In genomic region chr10:54073641-54074203, GRCm38 (mm10) we compare ENCODE assay signal across 8 mouse cellular contexts. TPM values are rescaled to one million over a fixed set of nuclear protein-coding genes. Genes with fewer than 3 reads are reported as not detected.
DNase-seq lines count a peak whose midpoint lies in the region; ATAC-seq lines count a peak whose summit lies in the region.

No protein-coding gene starts in this region.

- no peaks in the 10 kb centered on the region for H3K9me3 ChIP-seq in heart, embryonic 13.5 days
- no peaks in the 10 kb centered on the region for H3K9me3 ChIP-seq in forebrain, embryonic 11.5 days (ENCODE audit: control insufficient read depth, low read length)
- H3K9me3 ChIP-seq in lung, embryonic 16.5 days (ENCODE audit: control insufficient read depth, low read length) = no peaks in the 10 kb centered on the region
- no peaks in the 10 kb centered on the region for H3K9me3 ChIP-seq in stomach, embryonic 15.5 days

- H3K9ac ChIP-seq in heart, embryonic 13.5 days = peak overlapping the region; percentile 91
- H3K9ac ChIP-seq in forebrain, embryonic 11.5 days (ENCODE audit: low read length) = no peak overlapping the region
- peak overlapping the region; percentile 70; the same call in 1 of the 2 replicates for H3K9ac ChIP-seq in lung, embryonic 16.5 days (ENCODE audit: low read length)
- H3K9ac ChIP-seq in stomach, embryonic 15.5 days = 0 out of 2 replicates have a peak overlapping the region, but pooled peaks have one; percentile 68

- no peak for ATAC-seq in heart, embryonic 13.5 days (ENCODE audit: extremely low read depth, insufficient number of reproducible peaks, low FRiP score, low TSS enrichment)
- no peak for ATAC-seq in forebrain, embryonic 11.5 days (replicated peaks; ENCODE audit: low FRiP score)
- ATAC-seq in lung, embryonic 16.5 days (ENCODE audit: low read depth) = no peak
- peak; percentile 67 for ATAC-seq in stomach, embryonic 15.5 days (ENCODE audit: insufficient read depth, low FRiP score, low read depth)

- no peak for DNase-seq in heart, postnatal 25 days (ENCODE audit: low spot score)
- no peak for DNase-seq in forebrain, embryonic 11.5 days (ENCODE audit: low spot score)
- DNase-seq in kidney, adult 9 months = peak; percentile 69
- no peak for DNase-seq in cerebellum, adult 9-10 months
- no peak for DNase-seq in adrenal gland, adult 18-20 months (ENCODE audit: low spot score in 2 of 2)

- 42% methylated on average over 6 of the region's 6 CpGs for WGBS in heart, embryonic 13.5 days
- WGBS in forebrain, embryonic 11.5 days = 79% methylated on average over 6 of the region's 6 CpGs
- 61% methylated on average over 6 of the region's 6 CpGs for WGBS in lung, embryonic 16.5 days
- WGBS in stomach, embryonic 15.5 days = 46% methylated on average over 6 of the region's 6 CpGs

- intact Hi-C loops in heart, postnatal 25 days (cut with DNase I) = loop anchor here (10.0 kb wide), 1 partner anchor 209 kb away; no protein-coding TSS in a partner anchor

- peak overlapping the region; percentile 90 for H3K4me2 ChIP-seq in heart, embryonic 13.5 days
- peak overlapping the region; percentile 99 for H3K4me2 ChIP-seq in forebrain, embryonic 11.5 days (ENCODE audit: low read depth, low read length, severe bottlenecking)
- peak overlapping the region; percentile 97 for H3K4me2 ChIP-seq in lung, embryonic 16.5 days (ENCODE audit: low read depth, low read length)
- H3K4me2 ChIP-seq in stomach, embryonic 15.5 days = peak overlapping the region; percentile 93

- peaks cover 59% of the 10 kb centered on the region for H3K4me1 ChIP-seq in heart, embryonic 13.5 days
- no peaks in the 10 kb centered on the region for H3K4me1 ChIP-seq in forebrain, embryonic 11.5 days (replicated peaks; ENCODE audit: control insufficient read depth, insufficient read depth, low read length)
- peaks cover 7% of the 10 kb centered on the region; the same call in 1 of the 2 replicates for H3K4me1 ChIP-seq in lung, embryonic 16.5 days (replicated peaks; ENCODE audit: control insufficient read depth, insufficient read depth, low read length)
- H3K4me1 ChIP-seq in stomach, embryonic 15.5 days = peaks cover 13% of the 10 kb centered on the region; the same call in 1 of the 2 replicates

- H3K27ac ChIP-seq in heart, embryonic 13.5 days (replicated peaks) = no peak overlapping the region
- no peak overlapping the region for H3K27ac ChIP-seq in forebrain, embryonic 11.5 days (ENCODE audit: low read depth, low read length)
- H3K27ac ChIP-seq in lung, embryonic 16.5 days (ENCODE audit: low read length) = no peak overlapping the region
- H3K27ac ChIP-seq in stomach, embryonic 15.5 days = peak overlapping the region; percentile 74

- no peaks in the 10 kb centered on the region for H3K27me3 ChIP-seq in heart, embryonic 13.5 days (replicated peaks)
- H3K27me3 ChIP-seq in forebrain, embryonic 11.5 days (ENCODE audit: control insufficient read depth, insufficient read depth, low read length) = peaks cover 8% of the 10 kb centered on the region; the same call in 1 of the 2 replicates
- H3K27me3 ChIP-seq in lung, embryonic 16.5 days (ENCODE audit: control insufficient read depth, insufficient read depth, low read depth, low read length) = no peaks in the 10 kb centered on the region
- H3K27me3 ChIP-seq in stomach, embryonic 15.5 days (replicated peaks) = no peaks in the 10 kb centered on the region

- H3K36me3 ChIP-seq in heart, embryonic 13.5 days = no peaks in the 10 kb centered on the region
- H3K36me3 ChIP-seq in forebrain, embryonic 11.5 days (ENCODE audit: control insufficient read depth, insufficient read depth, low read length) = no peaks in the 10 kb centered on the region
- no peaks in the 10 kb centered on the region for H3K36me3 ChIP-seq in lung, embryonic 16.5 days (ENCODE audit: control insufficient read depth, insufficient read depth, low read length)
- no peaks in the 10 kb centered on the region for H3K36me3 ChIP-seq in stomach, embryonic 15.5 days

- H3K4me3 ChIP-seq in heart, embryonic 13.5 days = peak overlapping the region; percentile 90
- H3K4me3 ChIP-seq in forebrain, embryonic 11.5 days (ENCODE audit: low read depth, low read length) = peak overlapping the region; percentile 66; the same call in 1 of the 2 replicates
- peak overlapping the region; percentile 77 for H3K4me3 ChIP-seq in lung, embryonic 16.5 days (ENCODE audit: low read length)
- peak overlapping the region; percentile 87 for H3K4me3 ChIP-seq in stomach, embryonic 15.5 days (replicated peaks)

RNA-seq across cellular contexts. Expression of gene Man1a, which starts 2.7 kb away (rescaled TPM):
- 4.2 and 4.3 TPM in 2 replicates for polyA plus RNA-seq in heart, embryonic 13.5 days (2015; fragmentation: Nextera tagmentation; extraction: Ambion mirVana)
- total RNA-seq in heart, postnatal 25 days (2021) = 10 to 100 TPM; 35.0 to 36.2 TPM
- 1.7 and 2.1 TPM in 2 replicates for polyA plus RNA-seq in forebrain, embryonic 11.5 days (2014; fragmentation: Nextera tagmentation; extraction: Ambion mirVana)
- polyA plus RNA-seq in lung, embryonic 16.5 days (2015; fragmentation: Nextera tagmentation; extraction: Ambion mirVana) = 3.0 and 3.7 TPM in 2 replicates
- polyA plus RNA-seq in stomach, embryonic 15.5 days (2015; fragmentation: Nextera tagmentation; extraction: Ambion mirVana) = 12.7 and 14.1 TPM in 2 replicates
- total RNA-seq in adrenal gland, adult 18-20 months (2021) = 100 to 1,000 TPM in 1 of 2 experiments, 10 to 100 TPM in 1; 21.8 to 204 TPM
